Mouse (Mus musculus): ENCODE measurements at regions not wholly inside any gene's neighbourhood (a gene's known extent, or its start where the extent isn't known, plus 50 kb on each side); places are given as distances from the start of the nearest gene placed in this dataset.
"Not testable (repeated sequence)": the region's sequence is repeated elsewhere in the genome, so short reads cannot be mapped to it uniquely, and the experiment has no call there.

DNA sequence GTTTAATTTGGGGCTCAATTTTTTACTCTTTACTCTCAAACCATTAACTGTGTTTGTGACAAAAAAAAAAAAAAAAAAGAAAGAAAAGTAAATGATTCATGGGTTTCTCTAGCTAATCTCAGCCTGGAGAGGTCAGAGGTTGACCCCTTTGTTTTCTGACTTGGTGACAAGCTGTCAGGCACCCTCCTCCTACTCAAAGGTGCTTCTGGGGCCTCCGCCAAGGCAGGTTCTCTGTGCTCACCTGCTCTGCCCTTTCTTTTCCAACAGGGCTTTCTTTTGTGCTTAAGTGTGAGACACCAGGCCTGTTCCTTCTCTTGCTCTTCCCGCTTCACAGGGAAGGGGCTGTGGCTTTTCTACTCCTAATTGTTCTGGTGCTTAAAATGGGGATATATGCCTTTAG is 94.7 kb upstream of the Klf13 start:
- DNase-seq (ENCODE audit: low spot score in 2 of 2): no peak

DNA sequence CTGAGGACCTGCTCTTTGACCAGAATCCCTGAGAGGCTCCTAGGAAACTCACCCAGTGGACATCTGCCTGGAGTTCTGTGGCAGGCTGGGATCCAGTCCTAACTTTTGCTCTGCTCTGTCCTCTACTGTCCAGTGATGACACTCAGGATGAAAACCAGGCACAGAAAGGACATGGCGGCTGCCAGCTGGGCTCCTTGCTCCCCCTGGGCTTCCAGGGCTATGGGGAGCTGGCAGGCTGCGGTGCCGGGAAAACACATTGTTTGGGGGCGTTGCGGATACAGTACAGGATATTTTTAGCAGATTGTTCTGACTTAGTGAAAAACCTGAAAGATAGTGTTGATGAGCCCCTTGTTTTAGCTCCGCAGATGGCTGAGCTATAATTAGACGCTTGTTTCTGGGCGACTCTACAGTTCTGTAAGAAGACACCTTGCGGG is 94.2 kb upstream of the Klf13 start:
- DNase-seq (ENCODE audit: low spot score in 2 of 2): no peak

DNA sequence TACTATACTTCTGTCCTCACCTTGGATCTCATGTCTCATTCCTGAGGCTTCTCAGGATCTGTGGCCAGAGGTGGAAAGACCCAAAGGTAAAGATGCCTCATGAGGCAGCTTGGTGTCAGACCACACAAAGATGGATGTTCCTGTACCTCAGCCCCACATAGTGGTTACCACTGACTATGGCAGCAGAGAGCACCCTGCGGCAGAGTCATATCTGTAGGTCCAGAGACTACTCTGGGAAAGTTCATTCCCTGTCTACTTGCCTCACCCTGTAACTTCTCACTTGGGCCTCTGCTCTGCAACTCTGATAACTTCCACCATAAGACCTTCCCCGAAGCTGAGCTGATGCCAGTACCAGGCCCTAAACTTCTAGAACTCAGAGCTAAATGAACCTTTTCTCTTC is 91.9 kb upstream of the Klf13 start:
- no peak for DNase-seq (ENCODE audit: low spot score in 2 of 2)

DNA sequence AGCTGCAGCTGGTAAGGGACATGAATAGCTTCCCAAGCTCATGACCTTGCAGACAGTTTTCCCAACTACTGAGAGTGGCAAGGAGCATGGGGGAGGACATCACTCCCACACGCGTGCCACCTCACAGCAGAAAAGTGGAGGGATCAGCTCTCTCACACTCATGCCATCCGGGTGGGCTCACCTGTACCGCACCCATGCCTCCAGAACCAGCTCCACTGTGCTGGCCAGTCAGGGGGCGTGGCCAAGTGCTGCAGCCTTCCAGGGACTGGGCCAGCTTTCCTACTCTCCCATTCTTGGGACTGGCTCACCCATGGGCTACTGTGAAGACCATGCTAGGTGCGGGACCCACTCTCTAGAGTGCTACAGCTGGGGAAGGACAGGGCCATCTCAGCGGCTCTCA is 88.4 kb upstream of the Klf13 start:
- no peak for DNase-seq (ENCODE audit: low spot score in 2 of 2)

DNA sequence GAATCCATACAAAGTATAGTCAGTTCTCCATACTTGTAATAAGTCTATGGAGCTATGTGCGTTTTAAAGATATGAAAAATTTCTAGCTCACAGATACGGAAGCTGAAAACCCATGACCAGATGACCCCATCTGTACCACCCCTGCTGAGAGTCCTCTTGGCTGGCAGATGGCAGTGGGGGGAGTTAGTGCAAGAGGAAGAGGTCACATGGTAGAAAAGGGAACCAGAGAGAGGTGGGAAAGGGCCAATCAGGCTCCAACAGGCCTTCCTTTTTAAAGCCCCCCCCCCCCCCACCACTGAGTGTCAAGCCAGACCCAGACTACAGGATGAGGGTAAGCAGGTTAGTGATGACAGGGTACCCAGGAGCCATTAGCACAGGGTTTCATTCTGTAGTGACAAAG is 86.4 kb upstream of the Klf13 start:
- no peak for DNase-seq (ENCODE audit: low spot score in 2 of 2)

- DNase-seq (ENCODE audit: low spot score in 2 of 2): no peak
Observed at GRCm38 (mm10) chr7:64024253-64024652, 85.5 kb upstream of the Klf13 start.

DNA sequence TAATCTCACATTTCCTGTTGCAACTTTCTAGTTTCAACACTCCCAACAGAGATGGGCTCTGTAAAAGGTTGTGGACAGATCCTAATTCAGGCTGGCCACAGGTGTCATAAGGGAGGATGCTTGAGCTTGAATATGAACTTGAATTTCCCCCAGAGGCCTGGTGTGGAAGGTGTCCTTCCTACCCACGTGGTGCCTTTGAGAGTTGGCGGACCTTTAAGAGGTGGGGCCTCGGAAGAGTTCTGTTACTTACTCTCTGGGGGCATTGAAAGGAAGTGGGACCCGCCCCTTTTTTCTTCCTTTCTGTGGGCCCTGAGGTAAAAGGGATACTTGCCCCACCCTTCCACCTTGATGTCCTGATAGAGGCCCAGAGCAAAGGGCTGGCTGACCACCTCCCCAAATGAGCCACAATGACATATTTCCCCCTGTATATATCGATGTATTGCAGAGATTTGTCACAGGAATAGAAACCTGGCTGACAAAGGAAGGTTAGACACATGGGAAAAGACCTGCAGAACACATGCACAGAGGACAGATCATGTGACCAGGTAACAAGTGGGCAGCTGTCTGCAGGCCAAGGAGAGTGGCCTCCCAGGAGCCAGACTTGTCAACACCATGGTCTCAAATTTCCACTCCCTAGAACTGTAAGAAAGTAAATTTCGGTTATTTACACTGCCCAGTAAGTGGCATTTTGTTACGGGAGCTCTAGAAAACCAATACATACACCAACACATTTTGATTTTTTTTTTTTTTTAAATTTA is 84.2 kb upstream of the Klf13 start:
- DNase-seq (ENCODE audit: low spot score in 2 of 2): no peak

DNA sequence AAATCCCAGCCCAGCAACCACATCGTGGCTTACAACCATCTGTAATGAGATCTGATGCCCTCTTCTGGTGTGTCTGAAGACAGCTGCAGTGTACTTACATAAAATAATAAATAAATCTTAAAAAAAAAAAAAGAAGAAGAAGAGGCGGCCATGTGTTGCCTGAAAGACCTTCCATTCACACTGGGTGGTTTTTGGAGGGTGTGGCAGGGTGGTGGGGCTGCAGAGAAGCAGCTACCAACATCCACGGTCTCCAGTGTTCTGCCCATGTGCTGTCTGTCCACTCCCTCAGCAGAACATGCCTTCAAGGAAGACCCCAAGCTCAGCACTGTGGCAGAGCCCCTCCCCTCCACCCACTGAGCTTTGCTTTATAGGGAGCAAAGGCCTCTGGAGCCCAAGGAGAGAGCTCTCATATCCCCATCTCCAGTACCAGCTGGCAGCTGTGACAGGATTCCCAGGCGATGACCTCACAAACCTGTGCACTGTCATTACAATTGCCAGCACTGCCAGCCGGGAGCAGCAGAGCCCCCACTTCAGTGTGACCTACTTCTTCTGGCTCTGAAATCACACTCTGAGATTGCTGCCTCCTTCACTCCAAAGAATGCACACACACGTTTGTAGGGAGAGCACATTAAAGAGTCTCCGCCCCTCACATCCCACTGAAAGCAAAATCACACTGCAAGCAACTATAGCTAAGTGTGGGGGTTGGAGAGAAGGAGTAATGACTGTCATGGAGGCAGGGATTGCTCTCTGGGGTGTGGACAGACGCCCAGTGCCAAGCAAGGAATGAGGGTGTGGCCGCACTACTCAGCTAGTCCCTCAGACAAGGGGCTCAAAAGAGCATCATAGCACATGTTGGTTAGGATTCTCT is 82.8 kb upstream of the Klf13 start:
- no peak for DNase-seq (ENCODE audit: low spot score in 2 of 2)

DNA sequence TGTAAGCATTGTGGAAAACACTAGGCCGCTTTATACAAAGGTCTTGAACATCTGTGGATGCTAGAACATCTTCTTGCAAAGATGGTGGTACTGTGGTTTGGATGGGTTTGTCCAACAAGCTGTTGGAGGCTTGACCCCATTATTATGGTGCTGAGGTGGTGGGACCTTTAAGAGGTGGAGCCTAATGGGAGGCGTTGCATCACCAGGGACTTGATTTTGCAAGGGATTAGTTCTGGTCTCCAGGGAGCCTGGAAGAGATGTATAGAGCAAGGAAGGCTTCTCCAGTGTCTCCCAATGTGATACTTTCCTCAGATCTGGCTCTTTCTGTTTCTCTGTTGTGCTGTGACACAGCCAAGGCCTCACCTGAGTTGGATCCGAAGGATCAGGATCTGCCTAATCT is 79.4 kb upstream of the Klf13 start:
- DNase-seq (ENCODE audit: low spot score in 2 of 2): no peak

GRCm38 (mm10) chr7:64016874-64017273 is 78.2 kb upstream of the Klf13 start:
- DNase-seq (ENCODE audit: low spot score in 2 of 2): no peak

DNA sequence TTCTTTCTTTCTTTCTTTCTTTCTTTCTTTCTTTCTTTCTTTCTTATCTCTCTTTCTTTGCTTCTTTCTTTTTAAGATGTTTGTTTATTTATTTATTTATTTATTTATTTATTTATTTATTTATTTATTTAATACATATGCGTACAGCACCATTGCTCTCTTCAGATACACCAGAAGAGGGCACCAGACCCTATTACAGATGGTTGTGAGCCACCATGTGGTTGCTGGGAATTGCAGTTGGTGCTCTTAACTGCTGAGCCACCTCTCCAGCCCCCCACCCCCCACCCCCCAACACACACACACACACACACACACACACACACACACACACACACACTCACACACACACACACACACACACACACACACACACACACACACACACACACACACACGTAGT is 76.4 kb upstream of the Klf13 start:
- DNase-seq (ENCODE audit: low spot score in 2 of 2): not testable (repeated sequence)

DNA sequence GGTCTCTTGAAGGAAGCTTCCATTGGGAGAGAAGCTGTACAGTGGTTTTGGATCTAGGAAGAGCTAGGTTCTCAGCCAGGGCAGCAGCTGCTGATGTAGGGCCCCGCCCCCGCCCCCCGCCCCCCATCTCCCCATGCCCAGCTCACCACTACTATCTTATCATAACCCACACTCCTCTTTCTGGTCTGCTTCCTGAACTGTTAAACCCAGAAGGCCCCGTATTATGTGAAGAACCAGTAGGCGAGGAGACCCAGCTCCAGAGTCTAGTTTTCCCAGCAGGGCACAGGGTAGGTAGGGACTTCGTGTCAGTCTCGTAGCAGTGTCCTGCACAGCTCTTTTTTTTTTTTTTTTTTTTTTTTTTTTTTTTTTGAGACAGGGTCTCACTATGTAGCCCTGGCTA is 75.5 kb upstream of the Klf13 start:
- no peak for DNase-seq (ENCODE audit: low spot score in 2 of 2)

DNA sequence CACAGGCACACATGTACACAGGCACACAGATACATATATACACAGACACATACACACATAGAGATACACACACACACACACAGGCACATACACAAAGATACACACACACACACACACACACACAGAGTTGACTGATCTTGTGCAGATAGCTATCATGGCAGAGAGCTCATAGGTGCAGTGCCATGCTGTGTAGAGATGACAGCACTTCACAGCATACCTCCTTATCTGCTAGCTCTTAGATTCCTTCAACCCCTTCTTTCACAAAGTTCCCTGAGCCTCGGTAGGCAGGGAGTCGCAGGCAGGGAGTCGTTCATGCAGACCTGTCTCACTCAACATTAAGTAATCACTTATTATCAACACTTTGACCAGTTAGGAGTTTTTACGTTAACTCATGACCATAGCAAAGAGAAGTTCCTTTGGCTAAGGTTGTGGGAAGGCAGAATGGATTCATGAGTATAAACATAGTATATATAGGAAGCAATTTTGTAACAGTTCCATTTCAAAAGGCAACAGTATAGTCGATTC is 74.4 kb upstream of the Klf13 start:
- no peak for DNase-seq (ENCODE audit: low spot score in 2 of 2)

- no peak for DNase-seq (ENCODE audit: low spot score in 2 of 2)
Observed at GRCm38 (mm10) chr7:64012268-64012601, 73.5 kb upstream of the Klf13 start.

- DNase-seq (ENCODE audit: low spot score in 2 of 2): no peak
Observed at GRCm38 (mm10) chr7:64011563-64012267, 73.0 kb upstream of the Klf13 start.

DNA sequence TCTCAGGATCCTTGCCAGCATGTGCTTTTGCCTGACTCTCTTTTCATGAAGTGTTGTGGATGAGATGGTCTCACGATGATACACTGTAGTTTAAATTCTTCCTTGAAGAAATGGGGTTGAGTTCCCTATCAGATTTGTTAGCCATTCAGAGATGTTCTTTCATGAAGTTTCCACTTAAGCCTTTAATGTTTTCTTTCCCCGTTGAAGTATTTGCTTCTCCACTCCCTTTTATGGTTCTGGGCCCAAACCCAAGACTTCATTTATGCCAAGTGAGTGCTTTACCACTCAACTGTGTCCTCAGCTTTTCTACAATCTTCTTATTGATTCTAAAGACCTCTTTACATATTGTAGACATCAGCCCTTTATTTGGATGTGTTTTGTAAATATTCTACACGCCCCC is 71.9 kb upstream of the Klf13 start:
- no peak for DNase-seq (ENCODE audit: low spot score in 2 of 2)

- no peak for DNase-seq (ENCODE audit: low spot score in 2 of 2)
Observed at GRCm38 (mm10) chr7:64007766-64008165, 69.1 kb upstream of the Klf13 start.

- peak in 1 of 2 experiments; percentile 51 for DNase-seq (ENCODE audit: low spot score in 2 of 2)
Observed at GRCm38 (mm10) chr7:64006935-64007334, 68.2 kb upstream of the Klf13 start.

DNA sequence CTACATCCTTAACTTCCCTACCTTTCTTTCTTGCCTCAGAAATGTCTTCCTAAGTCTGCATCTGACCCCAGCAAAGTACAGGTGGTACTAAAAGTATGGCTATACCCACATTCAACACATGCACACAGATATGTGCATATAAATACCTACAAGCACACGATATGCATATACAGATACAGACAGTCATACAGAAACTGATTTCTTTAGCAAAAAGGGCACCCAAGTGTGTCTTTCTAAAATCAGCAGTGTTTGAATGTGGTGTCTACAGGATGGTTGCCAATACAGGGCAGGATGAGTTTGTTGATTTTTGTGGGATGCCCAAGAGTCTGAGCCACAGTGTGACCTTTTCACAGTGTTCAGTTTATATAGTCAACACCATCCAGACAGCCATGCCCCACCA is 67.0 kb upstream of the Klf13 start:
- no peak for DNase-seq (ENCODE audit: low spot score in 2 of 2)

DNA sequence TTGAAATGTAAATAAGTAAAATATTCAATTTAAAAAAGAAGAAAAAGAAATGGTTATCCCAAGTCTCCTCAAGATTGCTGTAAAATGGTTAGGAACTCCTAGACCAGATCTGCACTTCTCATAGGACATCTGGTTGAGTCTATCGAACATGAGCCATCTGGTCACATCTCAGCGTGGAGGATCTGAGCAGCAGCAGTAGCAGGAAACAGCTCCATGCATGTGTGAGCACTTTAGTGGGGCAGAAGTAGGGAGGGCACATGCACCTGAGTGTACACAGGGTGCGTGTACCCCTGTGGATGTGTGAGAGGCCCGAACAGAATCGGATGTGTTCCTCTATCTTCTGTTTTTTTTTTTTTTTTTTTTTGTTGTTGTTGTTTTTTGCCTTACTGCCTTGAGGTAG is 65.2 kb upstream of the Klf13 start:
- no peak for DNase-seq (ENCODE audit: low spot score in 2 of 2)

GRCm38 (mm10) chr7:64001611-64002111 is 62.9 kb upstream of the Klf13 start:
- no peak for DNase-seq (ENCODE audit: low spot score in 2 of 2)
